Mouse (Mus musculus): ENCODE measurements at regions not wholly inside any gene's neighbourhood (a gene's known extent, or its start where the extent isn't known, plus 50 kb on each side); places are given as distances from the start of the nearest gene placed in this dataset.

GRCm38 (mm10) chr7:8068092-8068491, 93.4 kb downstream of the Vmn2r41 start:
- peak in 1 of 2 experiments; percentile 1 for DNase-seq (ENCODE audit: low spot score in 2 of 2)
